Mouse (Mus musculus): ENCODE data around the gene 1110008L16Rik. TPM values are rescaled to one million over a fixed set of nuclear protein-coding genes. Genes with fewer than 3 reads are reported as not detected.
"Not testable (repeated sequence)": the region's sequence is repeated elsewhere in the genome, so short reads cannot be mapped to it uniquely, and the experiment has no call there.

1110008L16Rik gene
- polyA plus RNA-seq, 1 experiment, result 12.0 TPM

DNA sequence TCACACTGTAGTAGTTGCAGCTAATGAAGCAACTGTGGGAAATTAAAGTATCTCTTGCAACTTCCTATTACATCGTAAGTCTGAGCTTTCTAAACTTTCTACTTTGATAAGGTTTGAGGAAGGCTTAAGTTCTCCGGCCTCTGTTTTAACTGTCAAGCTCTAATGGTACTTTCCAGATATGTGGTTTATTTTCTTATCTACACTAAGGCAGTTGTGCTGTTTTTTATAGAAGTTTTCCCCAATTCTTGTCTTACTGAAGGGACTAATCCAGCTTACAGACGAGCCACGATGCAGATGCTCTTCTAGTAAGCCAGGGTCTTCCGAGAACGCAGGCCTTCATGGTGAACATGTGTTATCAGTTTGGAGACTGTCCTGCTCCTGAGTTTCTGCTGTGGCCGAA is 30.0 kb downstream of the 1110008L16Rik start:
- DNase-seq (ENCODE audit: low read depth, low spot score), result no peak
- 93% methylated on average over 7 of the region's 7 CpGs for WGBS

DNA sequence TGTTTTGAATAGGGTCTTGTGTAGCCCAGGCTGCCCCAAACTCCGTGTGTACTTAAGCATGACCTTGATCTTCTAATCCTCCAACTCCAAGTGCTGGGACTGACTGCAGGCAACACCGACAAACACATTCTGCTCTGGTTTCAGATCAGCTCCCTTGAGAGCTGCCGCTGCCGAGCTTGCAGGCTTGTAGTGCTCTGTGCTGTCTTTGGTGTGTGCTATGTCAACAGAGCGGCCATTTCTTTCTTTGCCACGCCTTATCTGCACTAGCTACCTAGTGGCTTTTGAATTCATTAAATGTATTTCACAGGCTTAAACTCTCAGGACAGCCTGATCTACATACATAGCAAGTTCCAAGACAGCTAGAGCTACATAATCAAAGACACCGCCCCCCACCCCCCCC is 34.3 kb downstream of the 1110008L16Rik start:
- 44% methylated on average over 7 of the region's 7 CpGs for WGBS
- DNase-seq (ENCODE audit: low read depth, low spot score), result no peak

DNA sequence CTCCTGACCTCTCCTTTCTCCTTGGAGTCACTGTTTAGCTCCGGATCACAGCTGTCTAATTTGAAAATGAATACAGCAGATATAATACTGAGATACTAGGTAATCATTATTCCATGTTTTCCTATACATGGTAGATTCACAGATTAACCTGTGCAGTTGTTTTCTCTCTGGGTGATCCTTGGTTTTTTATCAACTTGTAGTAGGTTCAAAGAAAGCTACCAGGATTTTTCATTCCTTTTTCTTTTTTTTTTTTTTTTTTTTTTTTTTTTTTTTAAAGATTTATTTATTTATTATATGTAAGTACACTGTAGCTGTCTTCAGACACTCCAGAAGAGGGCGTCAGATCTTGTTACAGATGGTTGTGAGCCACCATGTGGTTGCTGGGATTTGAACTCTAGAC is 39.1 kb downstream of the 1110008L16Rik start:
- 100% methylated on average over 1 of the region's 2 CpGs for WGBS
- not testable (repeated sequence) for DNase-seq (ENCODE audit: low read depth, low spot score)

GRCm38 (mm10) chr12:55343045-55343444 is 43.7 kb downstream of the 1110008L16Rik start:
- DNase-seq (ENCODE audit: low read depth, low spot score), result not testable (repeated sequence)
- 71% methylated on average over 1 of the region's 1 CpGs for WGBS

- no peak for DNase-seq (ENCODE audit: low read depth, low spot score)
- WGBS, result 91% methylated on average over 11 of the region's 11 CpGs
Observed at GRCm38 (mm10) chr12:55343998-55344397, 44.6 kb downstream of the 1110008L16Rik start.

GRCm38 (mm10) chr12:55344583-55344982 is 45.2 kb downstream of the 1110008L16Rik start:
- DNase-seq (ENCODE audit: low read depth, low spot score), result no peak
- 77% methylated on average over 13 of the region's 13 CpGs for WGBS

DNA sequence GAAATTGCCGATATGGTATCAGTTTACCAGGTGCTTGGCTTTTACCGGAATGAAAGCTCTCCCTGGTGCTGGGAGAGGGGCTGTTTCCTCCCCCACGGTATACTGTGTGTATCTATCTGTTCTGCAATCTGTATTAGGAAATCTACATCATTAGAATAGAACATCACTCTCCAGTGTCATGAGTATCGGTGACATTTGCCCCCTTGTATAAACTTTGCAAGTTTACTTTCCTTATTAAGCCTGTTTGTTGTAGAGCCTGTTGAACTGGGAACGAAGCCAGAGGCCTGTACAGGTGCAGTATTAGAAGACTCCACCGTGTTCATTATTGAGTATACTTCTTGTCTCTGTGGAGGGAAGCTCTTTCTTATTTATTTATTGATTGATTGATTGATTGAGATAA is 54.0 kb downstream of the 1110008L16Rik start:
- 22% methylated on average over 6 of the region's 6 CpGs for WGBS
- no peak for DNase-seq (ENCODE audit: low read depth, low spot score)

DNA sequence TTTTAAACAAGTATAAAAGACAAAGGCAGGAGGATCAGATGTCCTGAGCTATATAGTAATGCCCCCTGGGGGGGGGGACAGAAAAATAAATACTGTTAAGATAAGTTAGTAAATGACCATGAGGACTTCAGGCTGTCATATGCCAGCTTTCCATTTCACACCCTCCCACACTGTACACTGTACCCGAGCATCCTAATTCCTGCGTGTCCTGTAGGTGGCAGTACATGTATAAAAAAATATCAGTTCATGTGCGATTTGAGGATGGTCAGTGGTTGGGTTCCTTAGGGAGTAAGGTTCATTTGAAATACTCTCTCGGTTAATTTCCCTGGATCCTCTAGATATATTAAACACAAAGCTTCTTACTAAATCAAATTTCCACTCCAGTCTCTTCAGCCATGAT is 55.5 kb downstream of the 1110008L16Rik start:
- no peak for DNase-seq (ENCODE audit: low read depth, low spot score)

GRCm38 (mm10) chr12:55357303-55357702 is 57.9 kb downstream of the 1110008L16Rik start:
- DNase-seq (ENCODE audit: low read depth, low spot score), result no peak
- WGBS, result 25% methylated on average over 1 of the region's 1 CpGs

More for the DNA sequence above, 55.5 kb downstream of the 1110008L16Rik start:
- WGBS, result 36% methylated on average over 4 of the region's 4 CpGs

GRCm38 (mm10) chr12:55360929-55361328 is 61.6 kb downstream of the 1110008L16Rik start:
- WGBS, result 67% methylated on average over 5 of the region's 5 CpGs
- DNase-seq (ENCODE audit: low read depth, low spot score), result no peak

DNA sequence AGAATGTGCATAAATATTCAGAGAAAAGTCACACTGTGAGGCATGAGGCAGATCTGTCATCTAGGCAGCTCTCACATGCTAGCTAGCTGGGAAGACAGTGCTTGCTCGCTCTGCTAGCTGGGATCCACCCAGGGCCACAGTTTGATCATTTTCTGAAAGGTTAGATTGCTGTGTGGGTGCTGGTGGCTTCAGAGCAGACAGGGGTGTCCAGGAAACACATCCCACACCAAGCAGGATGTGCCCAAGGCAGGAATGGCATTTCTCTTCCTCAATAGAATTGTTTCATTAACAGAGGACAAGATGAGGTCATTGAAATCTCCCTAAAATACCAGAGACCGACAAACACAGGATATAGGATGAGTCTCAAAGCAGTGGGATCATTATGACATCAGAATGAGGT is 65.7 kb downstream of the 1110008L16Rik start:
- 78% methylated on average over 2 of the region's 2 CpGs for WGBS
- no peak for DNase-seq (ENCODE audit: low read depth, low spot score)

GRCm38 (mm10) chr12:55372424-55373055 is 73.2 kb downstream of the 1110008L16Rik start:
- WGBS, result 82% methylated on average over 3 of the region's 3 CpGs
- no peak for DNase-seq (ENCODE audit: low read depth, low spot score)

GRCm38 (mm10) chr12:55376956-55377609 is 77.7 kb downstream of the 1110008L16Rik start:
- 62% methylated on average over 16 of the region's 16 CpGs for WGBS
- peak; percentile 25 for DNase-seq (ENCODE audit: low read depth, low spot score)

- WGBS, result 64% methylated on average over 6 of the region's 6 CpGs
- no peak for DNase-seq (ENCODE audit: low read depth, low spot score)
Observed at GRCm38 (mm10) chr12:55377610-55377980, 78.2 kb downstream of the 1110008L16Rik start.

- WGBS, result 75% methylated on average over 10 of the region's 10 CpGs
- no peak for DNase-seq (ENCODE audit: low read depth, low spot score)
Observed at GRCm38 (mm10) chr12:55384023-55384749, 84.8 kb downstream of the 1110008L16Rik start, which contains the start of gene Psma6. Psma6 (plus strand) TSS chr12:55384222.

DNA sequence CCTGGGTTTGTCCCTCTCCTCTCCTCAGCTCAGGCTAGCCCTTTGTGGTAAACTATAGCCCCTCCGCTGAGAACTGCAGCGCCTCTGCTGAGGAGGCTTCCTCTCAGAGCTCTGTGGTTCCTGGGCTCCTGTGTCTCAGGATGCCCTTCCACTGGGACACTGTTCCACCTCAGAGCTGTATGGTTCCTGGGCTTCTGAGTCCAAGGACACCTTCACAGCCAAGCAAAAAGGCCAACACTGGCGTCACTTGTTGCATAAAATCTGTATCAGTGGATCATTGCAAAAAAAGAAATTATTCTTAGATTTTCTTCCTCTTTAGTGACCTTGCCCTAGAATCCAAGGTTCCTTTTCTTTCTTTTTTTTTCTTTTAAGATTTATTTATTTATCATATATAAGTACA is 85.4 kb downstream of the 1110008L16Rik start:
- no peak for DNase-seq (ENCODE audit: low read depth, low spot score)
- 95% methylated on average over 3 of the region's 3 CpGs for WGBS

DNA sequence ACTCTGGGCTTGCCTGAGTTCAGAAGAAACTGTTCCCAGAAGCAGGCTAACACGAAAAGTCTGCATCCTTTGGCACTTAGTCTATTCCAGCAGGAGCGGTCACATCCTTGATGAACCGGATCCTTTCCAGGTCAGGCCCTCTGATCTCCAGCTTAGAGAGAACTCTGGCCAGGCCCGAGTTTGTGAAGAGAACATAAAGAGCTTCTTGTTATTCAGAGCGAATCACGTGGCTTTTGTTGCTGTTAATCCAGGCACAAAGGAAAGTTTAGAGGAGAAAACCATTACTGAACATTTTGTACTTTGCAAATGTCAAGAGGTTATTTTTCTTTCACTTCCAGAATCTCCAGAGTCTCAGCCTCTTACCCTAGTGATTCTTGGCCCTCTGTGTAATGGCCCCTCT is 86.6 kb downstream of the 1110008L16Rik start:
- WGBS, result 67% methylated on average over 6 of the region's 6 CpGs
- no peak for DNase-seq (ENCODE audit: low read depth, low spot score)

- 90% methylated on average over 9 of the region's 9 CpGs for WGBS
- no peak for DNase-seq (ENCODE audit: low read depth, low spot score)
Observed at GRCm38 (mm10) chr12:55386456-55386855, 87.1 kb downstream of the 1110008L16Rik start.

DNA sequence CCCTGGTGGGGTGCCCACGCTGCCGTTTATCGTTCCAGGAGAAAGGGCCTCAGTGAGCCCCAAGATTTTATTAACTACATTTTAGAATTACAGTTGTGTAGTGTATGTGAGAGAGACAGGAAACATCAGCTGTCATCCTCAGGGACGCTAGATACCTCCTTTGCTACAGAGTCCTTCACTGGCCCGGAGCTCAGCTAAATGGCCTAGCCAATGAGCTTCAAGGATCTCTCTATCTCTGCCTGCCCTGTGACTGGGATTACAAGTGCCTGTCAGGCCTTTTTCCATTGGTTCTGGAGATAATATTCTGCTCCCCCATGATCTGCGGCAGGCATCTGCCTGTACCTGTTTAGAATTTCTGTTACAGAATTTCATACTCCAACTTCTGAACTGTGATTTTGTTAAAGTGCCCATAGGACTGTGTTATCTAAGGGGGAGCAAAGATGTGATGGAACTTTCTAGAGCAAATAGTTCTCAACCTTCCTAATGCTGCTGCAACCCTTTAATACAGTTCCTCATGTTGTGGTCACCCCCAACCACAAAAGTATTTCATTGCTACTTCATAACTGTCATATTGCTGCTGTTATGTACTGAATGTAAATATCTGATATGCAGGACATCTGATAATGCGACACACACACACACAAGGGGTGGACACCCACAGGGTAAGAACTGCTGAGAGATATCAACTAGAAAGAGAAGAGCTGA is 87.9 kb downstream of the 1110008L16Rik start:
- 85% methylated on average over 7 of the region's 7 CpGs for WGBS
- DNase-seq (ENCODE audit: low read depth, low spot score), result no peak

- DNase-seq (ENCODE audit: low read depth, low spot score), result no peak
- 68% methylated on average over 11 of the region's 11 CpGs for WGBS
Observed at GRCm38 (mm10) chr12:55387788-55388465, 88.5 kb downstream of the 1110008L16Rik start.
